Mouse (Mus musculus) kidney, adult 11 months (tissue): ENCODE data around the gene Chp1.
"Not testable (repeated sequence)": the region's sequence is repeated elsewhere in the genome, so short reads cannot be mapped to it uniquely, and the experiment has no call there.

Experiments used
- DNase-seq: peaks from one replicate; pipeline ENCODE4 v3.0.0; 2022

Chp1 gene

DNA sequence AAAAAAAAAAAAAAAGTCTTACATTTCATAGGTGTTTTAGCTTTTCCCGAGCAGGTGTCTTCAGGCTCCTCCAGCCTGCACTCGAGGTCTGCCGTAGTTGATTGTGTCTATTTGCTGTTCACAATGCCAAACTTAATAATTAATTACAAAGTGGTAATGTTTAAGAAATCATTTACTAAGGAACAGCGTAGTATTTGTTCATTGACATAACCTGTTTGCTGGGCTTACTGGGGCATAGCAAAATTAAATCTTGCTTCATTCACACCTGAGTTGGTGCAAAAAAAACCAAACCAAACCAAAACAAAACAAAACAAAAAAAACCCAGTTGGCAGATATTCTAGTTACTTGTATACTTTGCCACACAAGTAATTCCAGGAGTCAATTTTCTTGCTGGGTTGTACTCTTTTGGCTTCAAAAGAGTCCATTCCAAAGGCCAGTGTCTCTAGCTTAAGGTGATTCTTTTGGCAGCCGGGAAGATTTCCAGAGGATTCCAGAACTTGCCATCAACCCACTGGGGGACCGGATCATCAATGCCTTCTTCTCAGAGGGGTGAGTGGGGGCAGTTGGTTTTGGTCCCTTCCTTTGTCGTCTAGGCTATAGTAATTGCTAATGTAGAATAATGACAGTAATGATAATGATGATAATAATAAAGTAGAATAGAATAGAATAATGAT is 18.8 kb downstream of the Chp1 start:
- peak; percentile 65 for DNase-seq

DNA sequence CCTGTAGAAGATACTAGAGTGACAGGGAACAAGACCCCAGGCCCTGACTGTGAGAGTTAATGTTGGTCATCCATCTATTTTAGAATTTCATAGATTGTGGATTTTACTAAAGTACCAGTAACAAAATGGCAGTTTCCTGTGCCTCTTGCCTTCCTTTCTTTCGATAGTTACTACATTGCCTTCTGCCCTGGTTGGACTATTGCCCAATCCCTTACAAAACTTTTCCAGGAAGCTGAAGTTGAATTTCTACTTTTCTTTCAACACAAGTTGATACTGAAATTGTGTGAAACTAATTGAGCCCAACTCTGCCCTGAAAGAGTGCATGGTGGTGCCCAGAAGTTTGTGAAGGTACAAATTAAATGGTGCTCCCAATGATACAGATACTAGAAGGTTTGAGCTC is 25.0 kb downstream of the Chp1 start:
- no peak for DNase-seq

DNA sequence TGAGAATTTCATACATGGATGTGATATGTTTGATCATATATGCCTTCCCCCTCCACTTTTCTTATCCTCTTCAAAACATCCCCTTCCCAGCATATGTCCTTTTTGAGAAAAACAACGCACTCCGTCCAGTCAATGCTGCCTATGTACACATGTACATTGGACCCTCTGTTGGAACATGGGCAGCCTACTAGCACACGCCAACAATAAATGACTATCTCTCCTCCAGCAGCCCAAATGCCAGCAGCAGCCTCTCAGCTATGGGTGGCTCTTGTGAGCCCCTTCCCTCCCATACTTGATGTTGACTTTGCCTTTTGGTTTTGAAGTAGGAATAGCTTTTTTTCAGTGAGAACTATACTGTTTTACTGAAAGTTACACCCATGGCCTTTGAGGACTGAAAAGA is 34.1 kb downstream of the Chp1 start:
- no peak for DNase-seq

DNA sequence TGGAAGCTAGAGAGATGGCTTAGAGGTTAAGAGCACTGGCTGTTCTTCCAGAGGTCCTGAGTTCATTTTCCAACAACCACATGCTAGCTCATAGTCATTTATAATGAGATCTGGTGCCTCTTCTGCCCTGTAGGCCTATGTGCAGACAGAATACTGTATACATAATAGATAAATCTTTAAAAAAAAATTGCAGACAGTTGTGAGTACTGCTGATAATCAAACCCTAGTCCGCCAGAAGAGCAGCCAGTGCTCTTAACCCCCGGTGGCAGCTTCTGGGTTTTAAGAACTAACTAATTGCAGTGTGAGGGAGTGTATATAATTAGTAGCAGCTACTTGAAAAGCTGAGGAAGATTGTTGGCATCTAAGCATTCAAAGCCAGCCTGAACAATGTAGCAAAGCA is 35.9 kb downstream of the Chp1 start:
- DNase-seq, result no peak

DNA sequence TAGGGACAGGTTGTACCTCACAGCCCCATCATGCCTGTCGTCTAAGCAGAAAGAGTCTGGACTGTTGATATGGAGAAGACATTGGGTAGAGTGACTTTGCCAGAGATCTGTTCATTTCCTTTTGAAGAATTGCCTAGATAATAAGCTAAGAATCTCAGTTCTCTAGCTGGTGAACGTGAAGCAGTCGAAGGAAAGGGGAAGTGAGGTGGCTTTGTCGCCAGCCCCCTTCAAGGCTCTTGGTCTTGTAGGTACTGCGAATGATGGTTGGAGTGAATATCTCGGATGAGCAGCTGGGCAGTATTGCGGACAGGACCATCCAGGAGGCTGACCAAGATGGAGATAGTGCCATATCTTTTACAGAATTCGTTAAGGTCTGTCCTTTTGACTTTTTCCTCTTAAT is 36.8 kb downstream of the Chp1 start:
- DNase-seq, result no peak

DNA sequence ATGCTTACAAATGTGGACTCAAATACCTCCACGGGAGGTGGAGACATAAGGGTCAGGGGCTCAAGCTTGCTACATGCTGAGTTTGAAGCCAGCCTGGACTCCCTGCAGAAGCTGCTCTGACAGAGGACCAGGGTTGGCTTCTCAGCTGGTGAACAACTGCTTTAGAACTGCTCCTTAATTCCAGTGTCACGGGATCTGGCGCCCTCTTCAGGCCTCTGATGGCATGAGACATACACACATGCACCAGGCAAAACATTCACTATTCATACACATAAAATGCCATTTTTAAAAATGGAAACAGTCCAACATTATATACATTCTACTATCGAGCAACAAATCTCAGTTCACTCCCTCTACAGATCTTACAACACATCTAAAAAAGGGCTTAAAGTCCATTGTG is 39.9 kb downstream of the Chp1 start:
- peak; percentile 47 for DNase-seq

DNA sequence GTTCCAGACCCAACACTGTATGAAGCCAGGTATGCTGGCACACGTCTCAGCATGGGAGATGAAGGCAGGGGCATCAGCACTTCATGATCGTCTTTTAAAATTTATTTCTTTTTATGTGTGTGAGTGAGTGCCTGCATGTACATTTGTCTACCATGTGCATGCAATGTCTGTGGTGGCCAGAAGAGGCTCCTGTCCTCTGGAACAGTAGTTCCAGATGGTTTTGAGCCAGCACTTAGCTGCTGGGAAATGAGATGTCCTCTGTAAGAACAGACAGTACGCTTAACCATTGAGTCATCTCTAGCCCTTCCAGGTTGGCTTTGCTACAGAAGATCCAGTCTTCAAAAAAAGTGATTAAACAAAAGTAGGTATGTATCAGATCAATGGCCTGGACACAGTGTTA is 43.8 kb downstream of the Chp1 start:
- DNase-seq, result no peak

DNA sequence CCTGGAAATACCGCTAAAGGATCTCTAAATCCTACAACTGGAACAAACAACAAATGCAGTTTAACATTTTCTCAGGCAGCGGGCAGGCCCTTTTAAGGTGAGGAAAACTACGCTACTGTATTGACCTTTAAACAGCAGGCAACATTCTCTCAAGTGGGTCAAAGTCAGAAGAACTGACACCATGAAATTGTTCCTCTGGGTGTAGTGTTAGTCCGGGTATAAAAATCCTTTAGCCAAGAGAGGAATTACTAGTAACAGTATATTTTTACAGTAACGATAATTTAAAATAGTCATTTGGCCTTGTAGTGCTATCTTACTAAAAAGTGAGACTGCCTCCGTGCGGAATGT is 46.2 kb downstream of the Chp1 start:
- DNase-seq, result no peak

DNA sequence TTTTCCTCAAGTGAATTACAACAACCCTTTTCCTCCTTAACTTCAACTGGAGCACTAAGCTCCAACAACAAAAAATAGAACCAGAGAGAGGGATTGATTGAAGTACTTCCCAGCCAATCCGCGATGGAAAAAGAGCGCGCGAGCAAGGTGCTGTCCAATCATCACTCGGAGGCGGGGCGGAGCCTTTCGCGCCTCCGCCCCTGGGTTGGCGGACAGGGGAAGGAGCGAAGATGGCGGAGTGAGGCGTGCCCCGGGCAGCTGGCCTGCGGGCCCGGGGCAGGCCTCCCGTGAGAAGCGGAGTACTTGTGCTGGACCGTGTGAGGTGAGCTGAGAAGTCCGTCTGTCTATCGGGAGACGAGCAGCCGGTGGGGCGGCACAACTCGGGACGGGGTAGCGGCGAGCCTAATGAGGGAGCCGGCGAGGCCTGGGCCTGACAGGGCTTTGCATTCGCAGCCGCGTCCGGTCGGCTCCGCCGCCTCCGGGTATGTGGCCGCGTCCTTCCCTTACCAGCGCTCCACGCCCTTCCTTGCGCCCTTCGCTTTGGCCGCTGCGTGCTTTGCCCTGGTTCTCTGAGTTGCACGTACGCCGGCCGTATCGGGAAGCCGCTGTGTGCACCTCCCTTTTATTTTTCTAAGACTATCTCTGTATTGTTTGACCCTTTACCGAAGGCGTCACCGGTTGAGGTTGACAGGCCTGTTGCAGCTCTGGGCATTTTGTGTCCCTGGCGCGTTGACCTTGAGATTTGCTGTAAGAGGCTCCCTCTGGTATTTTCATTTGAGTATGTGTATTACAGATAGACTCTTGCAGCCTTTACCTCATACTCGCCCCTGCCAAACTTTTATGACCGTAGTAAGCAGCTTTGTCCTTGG is 46.9 kb downstream of the Chp1 start:
- peak; percentile 96 for DNase-seq

DNA sequence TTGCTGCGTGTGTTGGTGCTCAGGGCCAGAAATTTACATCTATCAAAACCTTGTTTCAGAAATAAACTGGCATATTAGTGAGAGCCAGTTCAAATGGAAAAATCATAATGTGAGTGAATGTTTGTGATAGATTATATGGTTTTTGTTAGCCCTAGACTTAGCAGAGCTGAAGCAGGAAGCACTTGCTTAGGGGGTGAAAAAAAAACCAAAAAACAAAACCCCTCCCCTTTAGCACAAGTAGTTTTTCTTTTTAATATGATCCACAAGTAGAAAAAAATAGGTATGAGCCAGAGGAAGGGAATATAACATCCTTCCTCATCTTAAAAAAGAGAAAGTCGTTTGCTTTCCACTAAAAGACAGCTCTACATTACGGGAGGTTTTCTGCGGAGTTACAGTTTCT is 47.8 kb downstream of the Chp1 start:
- no peak for DNase-seq

DNA sequence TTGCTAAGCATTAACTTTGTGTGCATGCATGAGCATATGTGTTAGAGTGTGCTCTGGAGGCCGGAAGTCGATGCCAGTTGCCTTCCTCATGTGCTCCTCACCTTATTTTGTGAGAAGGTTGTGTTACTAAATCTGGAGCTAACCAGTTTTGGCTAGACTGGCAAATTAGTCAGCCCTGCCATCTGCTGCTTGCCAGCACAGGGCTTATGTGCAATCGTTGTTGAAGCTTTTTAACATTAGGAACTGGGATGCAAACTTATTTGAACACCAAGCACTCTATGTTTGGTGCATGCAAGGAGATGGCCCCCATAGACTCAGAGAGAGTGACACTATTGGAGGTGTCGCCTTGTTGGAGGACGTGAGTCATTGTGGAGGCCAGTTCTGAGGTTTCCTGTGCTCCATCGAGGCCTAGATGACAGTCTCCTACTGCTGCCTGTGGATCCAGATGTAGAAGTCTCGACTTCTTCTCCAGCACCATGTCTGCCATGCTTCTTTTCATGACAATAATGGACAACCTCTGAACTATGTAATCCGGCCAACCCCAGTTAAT is 49.4 kb downstream of the Chp1 start:
- peak; percentile 34 for DNase-seq

DNA sequence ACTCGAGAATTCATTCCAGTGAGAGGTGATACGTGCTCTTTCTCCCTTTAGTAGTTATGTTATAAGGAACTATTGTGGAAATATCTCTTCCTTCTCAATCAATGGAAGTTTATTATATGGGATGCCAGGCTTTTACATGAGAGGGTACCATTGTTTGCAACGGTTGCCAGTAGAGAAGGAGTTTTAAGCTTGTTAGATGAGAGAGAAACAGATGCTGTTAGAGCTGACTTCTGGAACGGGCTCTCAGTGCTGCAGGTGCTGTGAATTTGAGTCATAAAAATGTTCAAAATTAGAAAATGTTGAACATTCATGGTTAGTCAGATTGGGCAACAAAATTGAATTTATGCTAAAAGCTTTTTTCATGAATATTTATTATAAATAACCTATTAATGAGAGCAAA is 53.5 kb downstream of the Chp1 start:
- no peak for DNase-seq

DNA sequence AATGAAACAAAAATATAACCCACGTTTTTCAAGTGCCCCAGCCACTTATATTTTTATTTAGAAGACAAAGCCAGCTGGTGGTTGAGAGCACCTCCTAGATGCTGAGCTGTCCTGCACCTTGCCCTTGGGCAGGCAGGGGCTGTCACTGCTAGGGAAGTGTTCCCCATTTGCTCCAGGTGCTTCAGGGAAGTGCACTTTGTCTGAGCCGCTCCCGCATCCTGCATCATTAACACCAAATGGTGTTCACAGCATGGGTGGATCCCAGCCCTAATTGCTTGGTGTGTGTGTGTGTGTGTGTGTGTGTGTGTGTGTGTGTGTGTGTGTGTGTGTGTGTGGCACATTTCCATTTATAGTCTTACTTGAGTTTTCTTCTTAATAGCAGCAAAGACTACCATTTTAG is 54.1 kb downstream of the Chp1 start:
- DNase-seq, result not testable (repeated sequence)

DNA sequence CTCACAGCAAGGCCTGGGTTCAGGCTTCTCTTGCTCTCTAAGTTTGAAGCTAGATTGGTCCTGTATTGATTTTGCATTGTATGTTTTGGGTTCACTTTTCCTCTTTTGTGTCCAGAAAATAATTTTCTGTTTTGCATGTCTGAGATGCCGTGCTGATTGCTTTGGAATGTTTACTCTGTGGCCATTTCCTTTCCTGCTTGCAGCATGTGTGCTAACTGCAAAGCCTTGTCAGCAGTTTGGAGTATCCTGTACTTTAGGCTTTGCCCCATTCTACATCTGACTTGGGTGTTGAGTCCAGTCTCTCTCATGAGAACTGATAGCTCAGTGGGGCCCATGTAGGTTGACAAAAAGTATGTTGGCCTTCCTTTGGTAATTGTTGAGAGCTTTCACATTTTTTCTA is 55.0 kb downstream of the Chp1 start:
- DNase-seq, result no peak

DNA sequence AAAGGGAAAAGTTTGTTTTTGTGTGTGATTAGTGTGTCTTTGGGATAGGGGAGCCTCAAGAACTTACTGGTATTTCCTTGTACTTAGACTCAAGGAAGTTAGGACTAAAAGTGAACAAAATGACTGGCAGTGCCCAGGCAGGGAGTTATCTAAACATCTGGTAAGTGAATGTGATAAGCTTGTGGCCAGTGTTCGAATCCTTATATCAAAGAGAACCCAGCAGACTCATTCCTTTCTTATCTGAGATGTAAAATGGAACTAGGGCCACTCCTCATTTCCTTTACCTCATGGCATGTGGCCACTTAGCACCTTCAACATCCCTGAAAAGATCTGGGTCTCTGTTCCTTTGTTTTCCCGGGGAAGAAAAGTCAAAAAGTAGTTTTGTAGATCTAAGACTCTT is 56.4 kb downstream of the Chp1 start:
- no peak for DNase-seq

DNA sequence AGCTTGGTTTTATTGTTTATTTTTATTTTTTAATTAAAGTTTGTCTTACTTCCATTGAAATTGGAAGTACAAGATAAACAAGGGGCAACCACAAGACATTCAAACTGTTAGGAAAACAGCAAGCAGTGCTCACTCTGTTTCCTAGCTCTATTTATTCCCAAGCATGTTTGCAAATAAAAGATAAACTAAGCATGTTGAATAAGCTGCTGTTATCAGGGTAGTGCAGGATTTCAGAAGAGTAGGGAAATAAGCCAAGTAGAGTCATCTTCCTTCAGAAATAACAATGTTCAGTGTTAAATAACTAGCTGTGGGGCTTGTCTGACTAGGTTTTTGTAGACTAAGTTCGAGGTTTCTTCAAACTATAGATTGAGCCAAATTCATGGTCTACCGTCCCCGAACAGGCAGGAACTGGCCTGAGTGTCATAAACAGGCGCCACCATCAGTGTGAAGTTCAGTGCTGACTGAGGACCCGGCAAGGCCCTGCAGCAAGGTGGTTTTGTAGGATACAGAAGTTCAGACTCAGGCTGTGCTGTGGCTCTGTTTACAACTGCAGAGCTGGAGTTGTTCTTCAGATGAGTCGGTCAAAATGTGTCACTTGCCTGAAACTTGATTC is 58.0 kb downstream of the Chp1 start:
- DNase-seq, result no peak

DNA sequence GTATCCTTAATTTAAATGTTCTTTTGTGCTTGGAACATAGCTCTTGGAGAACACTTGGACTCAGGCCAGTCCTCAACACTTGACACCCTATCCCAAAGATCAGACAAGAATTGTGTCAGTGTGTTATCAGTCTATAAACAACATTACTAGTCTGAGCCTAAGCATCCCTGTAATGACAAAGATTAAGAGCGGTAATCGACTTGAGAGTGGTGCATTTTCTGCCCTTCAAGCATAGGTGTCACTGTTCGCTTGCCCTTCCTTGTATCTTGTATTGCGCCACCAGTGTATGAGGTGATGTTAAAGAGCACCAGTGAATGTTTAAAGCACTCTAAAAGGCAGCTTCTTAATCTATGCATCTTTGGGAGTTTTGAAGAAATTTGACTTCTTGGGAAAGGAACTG is 59.5 kb downstream of the Chp1 start:
- no peak for DNase-seq

DNA sequence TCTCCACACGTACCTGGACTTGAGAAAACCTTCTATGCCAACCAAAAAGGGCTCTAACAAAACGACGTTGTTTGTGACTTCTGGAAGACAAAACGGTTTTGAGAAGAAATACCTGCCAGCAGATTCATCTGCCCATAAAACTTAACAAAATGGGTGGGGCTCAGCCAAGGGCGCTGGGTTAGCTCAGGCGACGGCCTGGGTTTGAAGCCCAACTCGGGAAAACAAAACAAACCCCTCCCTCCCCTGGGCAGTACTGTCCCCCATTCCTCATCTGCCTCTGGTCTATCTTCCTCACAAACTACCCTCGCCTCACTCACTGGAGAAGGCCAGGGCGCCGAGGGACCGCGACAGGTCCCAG is 70.3 kb downstream of the Chp1 start:
- DNase-seq, result no peak

DNA sequence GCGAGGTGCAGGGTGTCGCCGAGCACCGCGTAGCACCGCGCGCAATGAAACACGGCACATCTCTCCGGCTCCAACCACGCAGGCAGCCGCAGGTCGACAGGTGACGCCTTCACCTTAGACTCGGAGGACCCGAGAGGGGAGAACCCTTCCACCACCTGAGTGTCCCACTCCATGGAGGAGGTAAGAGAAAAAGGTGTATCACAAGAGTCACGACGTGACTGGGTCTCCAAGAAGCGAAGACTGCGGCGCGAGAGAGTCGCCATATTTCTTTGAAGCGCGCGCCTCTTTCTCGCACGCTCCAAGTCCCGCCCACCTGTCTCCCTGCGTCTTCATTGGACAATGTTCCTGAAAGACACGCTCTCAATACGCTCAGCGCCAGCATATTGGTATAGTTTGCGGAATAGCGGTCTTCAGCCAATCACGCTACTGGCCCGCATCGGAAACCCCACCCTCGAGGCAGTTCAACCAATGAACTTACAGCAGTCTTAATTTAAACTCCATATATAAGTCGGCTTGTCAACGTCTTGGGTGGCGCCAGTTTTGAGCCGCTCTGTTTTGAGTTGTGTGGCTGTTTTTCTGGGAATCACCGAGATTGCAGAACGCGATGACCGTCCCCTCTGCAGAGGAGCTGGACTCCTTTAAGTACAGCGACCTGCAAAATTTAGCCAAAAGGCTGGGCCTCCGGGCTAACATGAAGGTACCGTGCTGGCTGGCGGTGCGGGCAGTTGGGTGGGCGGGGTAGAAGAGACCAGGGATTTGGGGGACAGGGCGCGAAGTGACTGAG is 70.9 kb downstream of the Chp1 start, which contains the start of the genes Nusap1 and Oip5:
Gene Nusap1, plus strand, starts transcription at position 100 of the 784 bp plus-strand sequence.
Gene Oip5, minus strand, starts transcription at position 271 of the 784 bp plus-strand sequence.
- peak; percentile 94 for DNase-seq

DNA sequence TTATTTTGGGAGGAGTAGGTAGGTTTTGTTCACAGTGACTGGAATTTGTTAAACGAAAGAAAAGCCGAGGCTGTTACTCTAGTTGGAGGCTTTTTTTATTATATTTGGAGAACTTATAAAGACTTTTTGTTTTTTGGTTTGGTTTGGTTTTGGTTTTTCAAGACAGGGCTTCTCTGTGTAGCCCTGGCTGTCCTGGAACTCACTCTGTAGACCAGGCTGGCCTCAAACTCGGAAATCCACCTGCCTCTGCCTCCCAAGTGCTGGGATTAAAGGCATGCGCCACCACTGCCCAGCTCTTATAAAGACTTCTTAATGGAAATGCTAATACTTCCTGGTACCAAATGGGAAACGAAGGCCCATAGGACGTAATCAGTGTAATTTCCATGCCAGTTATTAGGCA is 71.5 kb downstream of the Chp1 start:
- DNase-seq, result not testable (repeated sequence)

DNA sequence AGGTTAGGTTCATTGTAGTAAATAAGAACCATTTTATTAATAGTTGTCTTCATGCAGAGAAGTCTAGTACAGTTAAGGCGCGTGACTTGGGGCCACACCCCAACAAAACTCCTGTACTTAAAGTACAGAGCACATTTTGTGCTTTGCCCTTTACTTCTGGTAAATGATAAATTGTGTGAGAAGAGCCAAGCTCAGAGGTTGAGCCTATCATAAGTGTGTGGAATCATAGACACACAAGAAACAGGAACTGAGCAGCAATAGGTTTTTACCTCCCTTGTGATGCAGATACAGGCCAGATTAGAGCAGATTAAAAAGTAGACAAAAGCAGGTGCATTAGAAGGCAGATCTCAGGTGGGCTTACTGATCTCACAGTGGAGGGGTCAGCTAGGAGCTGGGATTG is 73.8 kb downstream of the Chp1 start:
- DNase-seq, result no peak
